Mouse (Mus musculus) megakaryocyte, embryonic 14.5 days (primary cell): ENCODE measurements at regions not wholly inside any gene's neighbourhood (a gene's known extent, or its start where the extent isn't known, plus 50 kb on each side); places are given as distances from the start of the nearest gene placed in this dataset.

ENCODE experiments used
- H3K27me3 ChIP-seq: replicated peaks from 2 replicates; pipeline ENCODE3; 2012; ENCODE audit warnings: inconsistent platforms
- H3K36me3 ChIP-seq: replicated peaks from 2 replicates; pipeline ENCODE3; 2012; ENCODE audit warnings: low read length, inconsistent platforms, mixed read lengths
- H3K4me1 ChIP-seq: 2 replicates; pipeline ENCODE4 v1.6.1; 2012; ENCODE audit warnings: inconsistent platforms
- H3K4me3 ChIP-seq: replicated peaks from 2 replicates; pipeline ENCODE3; 2012; ENCODE audit warnings: moderate library complexity, mild to moderate bottlenecking, inconsistent platforms
- H3K9me3 ChIP-seq: 2 replicates; pipeline ENCODE4 v1.6.1; 2012; ENCODE audit warnings: inconsistent platforms
- FLI1 ChIP-seq: IDR thresholded peaks from 2 replicates; pipeline ENCODE4 v1.6.1; 2012; ENCODE audit warnings: low read length, inconsistent platforms, mixed read lengths
- GATA1 ChIP-seq: IDR thresholded peaks from 3 replicates; pipeline ENCODE4 v1.6.1; 2012; ENCODE audit warnings: mixed read lengths, low read length, inconsistent platforms, borderline replicate concordance

DNA sequence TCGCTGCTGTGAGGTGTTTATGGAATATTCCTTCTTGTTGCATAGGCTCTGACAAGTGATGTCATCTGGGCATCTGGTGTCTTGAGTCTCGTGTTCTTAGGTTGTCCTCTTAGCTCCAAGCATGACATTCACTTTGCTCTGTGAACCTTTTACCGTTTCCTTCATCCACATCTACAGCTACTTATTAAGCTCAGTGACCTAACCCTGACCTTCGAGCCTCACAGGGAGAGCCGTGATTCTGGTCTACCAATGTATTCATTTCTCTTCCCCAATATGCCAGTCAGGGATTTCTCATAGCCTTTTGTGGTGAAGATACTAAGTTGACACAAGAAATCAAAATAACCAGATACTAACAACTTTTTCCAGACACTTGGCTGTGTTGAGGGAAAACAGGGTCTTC, 409.0 kb upstream of the Mctp2 start:
- no peaks in the 10 kb centered on the region for H3K27me3 ChIP-seq
- TF ChIP-seq GATA1 (no peak), FLI1 (no peak)
- no peaks in the 10 kb centered on the region for H3K36me3 ChIP-seq
- no peaks in the 10 kb centered on the region for H3K4me1 ChIP-seq
- H3K4me3 ChIP-seq, result no peak overlapping the region
- peaks cover 21% of the 10 kb centered on the region for H3K9me3 ChIP-seq

DNA sequence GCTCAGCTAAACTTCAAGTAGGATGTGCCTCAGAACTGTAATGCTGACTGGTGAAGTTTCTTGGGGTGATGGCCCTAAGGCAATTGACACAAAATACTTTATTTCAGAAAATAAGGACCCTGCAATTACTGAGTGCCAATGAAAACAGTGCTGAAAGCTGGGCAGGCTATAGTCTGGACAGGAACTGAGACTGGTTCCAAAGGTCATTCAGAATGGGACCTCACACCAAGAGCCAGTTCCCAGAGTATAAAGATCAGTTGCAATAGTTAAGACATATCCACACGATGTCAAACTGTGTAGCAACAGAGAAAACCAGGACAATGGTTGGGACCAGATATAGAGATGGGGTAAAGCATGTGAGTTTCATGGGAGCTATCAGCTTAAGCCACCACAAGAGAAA, 409.6 kb upstream of the Mctp2 start:
- peaks cover 21% of the 10 kb centered on the region for H3K9me3 ChIP-seq
- H3K36me3 ChIP-seq, result no peaks in the 10 kb centered on the region
- H3K4me3 ChIP-seq, result no peak overlapping the region
- TF ChIP-seq FLI1, result no peak
- TF ChIP-seq GATA1, result no peak
- no peaks in the 10 kb centered on the region for H3K4me1 ChIP-seq
- no peaks in the 10 kb centered on the region for H3K27me3 ChIP-seq

DNA sequence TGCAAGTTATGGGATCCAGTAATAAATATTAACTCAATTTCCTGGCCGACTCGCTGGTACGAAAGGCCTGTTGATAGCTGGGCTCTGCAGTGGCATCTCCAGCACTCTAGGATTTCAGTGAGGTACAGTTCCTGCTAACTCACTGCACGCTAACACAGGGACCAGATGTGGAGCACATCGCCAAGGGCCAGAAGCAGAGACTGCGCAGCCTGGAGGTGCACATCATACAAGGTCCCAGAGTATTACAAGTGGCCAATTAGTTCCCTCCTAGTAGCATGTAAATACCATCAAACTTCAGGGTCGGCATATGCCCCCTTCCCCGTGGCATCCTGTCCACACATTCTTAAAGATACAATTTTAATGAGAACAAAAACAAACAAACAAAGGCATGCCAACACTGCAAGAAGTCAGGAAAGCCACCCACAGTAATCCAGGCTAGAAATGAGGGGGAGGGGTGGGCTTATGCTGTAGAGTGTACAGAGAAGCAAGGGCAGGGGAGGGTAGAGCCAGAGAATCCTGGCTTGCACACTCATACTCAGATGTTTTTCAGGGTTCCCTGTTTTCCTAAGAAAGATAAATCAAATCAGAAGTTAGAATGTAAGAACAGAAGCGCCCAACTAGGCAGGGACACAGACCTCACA, 419.9 kb upstream of the Mctp2 start:
- TF ChIP-seq FLI1 (no peak), GATA1 (no peak)
- Histone ChIP-seq H3K4me3 (no peak overlapping the region), H3K9me3 (peaks cover 27% of the 10 kb centered on the region)

GRCm38 (mm10) chr7:72737792-72738191, 431.4 kb upstream of the Mctp2 start:
- no peaks in the 10 kb centered on the region for H3K4me1 ChIP-seq
- no peak for TF ChIP-seq GATA1
- no peak for TF ChIP-seq FLI1
- no peaks in the 10 kb centered on the region for H3K27me3 ChIP-seq
- peaks cover 12% of the 10 kb centered on the region for H3K9me3 ChIP-seq
- no peak overlapping the region for H3K4me3 ChIP-seq
- no peaks in the 10 kb centered on the region for H3K36me3 ChIP-seq

More for the DNA sequence above, 419.9 kb upstream of the Mctp2 start:
- Histone ChIP-seq H3K27me3 (no peaks in the 10 kb centered on the region), H3K36me3 (no peaks in the 10 kb centered on the region), H3K4me1 (no peaks in the 10 kb centered on the region)

DNA sequence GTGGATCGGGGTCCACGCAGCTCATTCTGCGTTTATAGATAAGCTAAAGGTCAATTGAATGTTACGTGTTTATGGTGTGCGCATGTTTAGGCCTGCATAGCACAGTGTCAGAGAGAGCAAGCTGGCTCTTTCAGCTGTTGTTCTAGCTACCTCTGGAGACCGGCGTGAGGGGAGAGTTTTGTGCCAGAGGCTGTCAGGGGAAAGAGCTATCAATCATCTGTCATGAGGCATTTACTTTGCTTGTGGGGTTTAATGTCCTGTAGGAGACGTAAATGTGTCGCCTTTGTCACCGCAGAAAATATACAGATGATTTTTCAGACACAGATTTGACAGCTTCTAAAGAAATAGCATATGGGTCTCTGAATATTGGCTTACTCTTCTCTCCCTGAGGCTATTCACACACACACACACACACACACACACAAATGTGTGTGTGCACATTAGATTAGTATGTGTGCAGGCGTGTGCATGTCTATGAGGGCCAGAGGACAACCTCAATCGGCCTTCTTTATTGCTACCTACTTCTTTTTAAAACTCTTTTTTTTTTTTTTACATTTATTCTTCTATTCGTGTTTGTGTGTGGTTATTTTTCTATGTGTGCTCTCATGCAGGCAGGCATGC, 432.0 kb upstream of the Mctp2 start:
- Histone ChIP-seq H3K4me1 (no peaks in the 10 kb centered on the region), H3K4me3 (no peak overlapping the region), H3K27me3 (no peaks in the 10 kb centered on the region), H3K9me3 (peaks cover 12% of the 10 kb centered on the region), H3K36me3 (no peaks in the 10 kb centered on the region)
- TF ChIP-seq FLI1 (no peak), GATA1 (no peak)

DNA sequence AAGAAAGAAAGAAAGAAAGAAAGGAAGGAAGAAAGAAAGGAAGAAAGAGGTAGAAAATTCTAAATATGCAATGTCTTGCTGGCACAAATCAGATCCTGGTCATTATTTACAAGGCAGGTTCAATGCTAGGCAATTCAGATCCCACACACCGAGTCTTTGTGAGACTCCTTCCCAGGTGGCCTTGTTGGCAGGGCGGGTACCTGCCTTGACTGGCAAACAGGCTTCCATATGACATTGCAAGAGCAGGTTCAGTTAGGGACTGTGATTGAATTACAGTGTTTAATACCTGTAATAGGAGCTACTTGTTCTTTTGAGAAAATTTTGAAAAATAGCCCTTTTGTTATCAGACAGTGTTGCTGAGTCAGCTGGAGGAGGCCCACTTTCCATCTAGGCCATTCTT, 436.0 kb upstream of the Mctp2 start:
- Histone ChIP-seq H3K27me3 (no peaks in the 10 kb centered on the region), H3K9me3 (peaks cover 12% of the 10 kb centered on the region), H3K4me3 (no peak overlapping the region), H3K36me3 (no peaks in the 10 kb centered on the region), H3K4me1 (no peaks in the 10 kb centered on the region)
- TF ChIP-seq FLI1 (no peak), GATA1 (no peak)

DNA sequence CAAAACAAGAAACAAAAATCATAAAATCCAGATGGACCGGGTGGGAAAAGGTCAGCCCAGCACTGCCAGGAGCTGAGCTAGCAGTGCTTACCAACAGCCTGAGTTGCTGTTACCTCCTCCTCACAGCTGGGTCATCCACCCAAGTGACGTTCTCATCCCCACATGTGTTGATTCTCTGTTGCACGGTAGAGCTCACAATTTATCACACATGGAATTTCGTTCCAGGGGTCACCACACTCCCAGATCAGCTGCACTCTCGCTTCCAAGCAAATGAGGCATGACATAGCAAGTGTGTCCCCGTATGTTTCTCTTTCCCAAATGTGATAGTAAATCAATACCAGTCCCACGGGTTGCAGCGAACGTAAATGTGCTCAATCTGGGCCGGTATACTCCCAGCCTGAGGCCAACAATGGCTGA, 445.1 kb upstream of the Mctp2 start:
- Histone ChIP-seq H3K4me3 (no peak overlapping the region), H3K9me3 (peaks cover 26% of the 10 kb centered on the region), H3K4me1 (no peaks in the 10 kb centered on the region), H3K27me3 (no peaks in the 10 kb centered on the region), H3K36me3 (no peaks in the 10 kb centered on the region)
- TF ChIP-seq FLI1 (no peak), GATA1 (no peak)

DNA sequence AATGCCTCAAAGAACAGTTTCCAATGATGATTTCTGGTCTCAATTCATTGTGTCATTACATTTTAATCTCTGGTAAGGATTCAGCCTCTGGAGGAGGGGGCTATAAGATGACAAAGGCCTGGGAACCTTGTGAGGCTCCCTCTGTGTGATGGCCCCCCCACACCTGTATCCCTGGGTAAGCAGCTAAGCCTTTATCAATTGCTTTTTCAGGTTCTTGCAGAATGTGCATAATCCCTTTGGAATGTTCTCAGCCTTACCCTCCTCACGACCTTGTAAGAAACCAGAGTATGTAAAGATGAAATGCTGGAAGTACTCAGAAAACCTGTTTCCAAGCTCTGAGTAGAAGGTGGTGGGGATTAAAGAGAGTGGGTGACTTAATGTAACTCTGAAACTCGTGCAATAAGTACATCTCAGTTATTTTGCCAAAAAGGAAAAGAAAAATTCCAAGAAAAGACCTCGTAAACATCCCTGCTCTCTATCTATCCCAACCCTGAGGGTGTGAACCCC, 446.7 kb upstream of the Mctp2 start:
- Histone ChIP-seq H3K27me3 (no peaks in the 10 kb centered on the region), H3K36me3 (no peaks in the 10 kb centered on the region), H3K4me1 (no peaks in the 10 kb centered on the region), H3K9me3 (peaks cover 23% of the 10 kb centered on the region), H3K4me3 (no peak overlapping the region)
- TF ChIP-seq FLI1 (no peak), GATA1 (no peak)

DNA sequence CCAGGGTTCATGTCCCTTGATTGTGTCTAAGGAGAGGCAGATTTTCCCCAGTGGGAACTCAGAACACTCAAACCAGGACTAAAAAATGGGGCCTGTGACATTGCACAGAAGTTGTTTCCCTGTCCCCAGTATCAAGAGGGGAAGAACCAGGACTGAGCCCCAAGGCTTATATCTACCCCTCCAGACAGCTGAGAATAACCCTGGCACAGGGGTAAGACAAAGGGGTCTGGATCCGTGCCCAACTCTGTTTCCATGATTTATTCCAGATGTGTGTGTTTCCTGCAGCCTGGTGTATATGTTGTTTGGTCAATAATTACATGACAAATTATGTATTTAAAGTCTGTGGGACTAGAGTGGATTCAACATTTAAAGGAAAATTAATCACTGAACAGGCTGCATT, 456.3 kb upstream of the Mctp2 start:
- Histone ChIP-seq H3K4me3 (no peak overlapping the region), H3K9me3 (0 out of 2 replicates have a peak, but pooled peaks cover 3% of the 10 kb centered on the region), H3K4me1 (no peaks in the 10 kb centered on the region), H3K27me3 (no peaks in the 10 kb centered on the region), H3K36me3 (no peaks in the 10 kb centered on the region)
- TF ChIP-seq FLI1, result no peak
- TF ChIP-seq GATA1, result no peak

- Histone ChIP-seq H3K27me3 (no peaks in the 10 kb centered on the region), H3K4me3 (no peak overlapping the region), H3K36me3 (no peaks in the 10 kb centered on the region), H3K4me1 (no peaks in the 10 kb centered on the region), H3K9me3 (no peaks in the 10 kb centered on the region)
- TF ChIP-seq GATA1 (no peak), FLI1 (no peak)
Measured at GRCm38 (mm10) chr7:72768705-72769104, 462.3 kb upstream of the Mctp2 start.
